Mouse (Mus musculus): ENCODE measurements around the gene Gna14.

- TF ChIP-seq GATA1 (IDR thresholded peaks at IDR 0.05; ENCODE audit: borderline replicate concordance, low read length) (no peak), FLI1 (IDR thresholded peaks at IDR 0.05; ENCODE audit: low read length) (no peak)
Measured at GRCm38 (mm10) chr19:16462461-16462860, 26.9 kb downstream of the Gna14 start.
